Mouse (Mus musculus) myocyte (in vitro differentiated cells): ENCODE data around the gene Cldn19. TPM values are rescaled to one million over a fixed set of nuclear protein-coding genes. Genes with fewer than 3 reads are reported as not detected.

ENCODE experiments used
- H3K27me3 ChIP-seq: one replicate; pipeline ENCODE4 v1.6.1; 2011; ENCODE audit not compliant: control insufficient read depth, insufficient read depth, insufficient read length
- H3K36me3 ChIP-seq: one replicate; pipeline ENCODE4 v1.6.1; 2011; ENCODE audit not compliant: control insufficient read depth, insufficient read depth
- H3K4me2 ChIP-seq: one replicate; pipeline ENCODE4 v1.6.1; 2011; ENCODE audit warnings: low read depth, control low read depth
- H3K4me3 ChIP-seq: one replicate; pipeline ENCODE4 v1.5.1; 2011; ENCODE audit warnings: mild to moderate bottlenecking, control low read depth, moderate library complexity
- H3K79me2 ChIP-seq: one replicate; pipeline ENCODE4 v1.6.1; 2011; ENCODE audit not compliant: control insufficient read depth, insufficient read depth
- H3ac ChIP-seq: one replicate; pipeline ENCODE4 v1.6.1; 2011; ENCODE audit not compliant: control insufficient read depth, insufficient read length
- CEBPB ChIP-seq: IDR thresholded peaks from 2 replicates; pipeline ENCODE4 v1.6.1; 2011; ENCODE audit warnings: mild to moderate bottlenecking, moderate library complexity; ENCODE audit not compliant: poor library complexity, insufficient read depth, severe bottlenecking
- E2F4 ChIP-seq: IDR thresholded peaks from one replicate; pipeline ENCODE4 v1.6.1; 2011; ENCODE audit warnings: mild to moderate bottlenecking, control low read depth, moderate library complexity; ENCODE audit not compliant: insufficient read depth
- MAX ChIP-seq: IDR thresholded peaks from one replicate; pipeline ENCODE4 v1.6.1; 2011; ENCODE audit warnings: low read depth, mild to moderate bottlenecking, control low read depth
- MYOD1 ChIP-seq, 3 experiments: IDR thresholded peaks; one replicate each; pipeline ENCODE4 v1.6.1; 2011; ENCODE audit warnings: control low read depth in 2 of 3, low read depth in 2 of 3, mild to moderate bottlenecking in 2 of 3, moderate library complexity in 1 of 3; ENCODE audit not compliant: insufficient read length in 2 of 3, control insufficient read depth in 1 of 3
- MYOG ChIP-seq, 3 experiments: IDR thresholded peaks; one replicate each; pipeline ENCODE4 v1.6.1; 2011; ENCODE audit warnings: control low read depth in 2 of 3, low read depth in 2 of 3, mild to moderate bottlenecking in 2 of 3; ENCODE audit not compliant: insufficient read length in 2 of 3, control insufficient read depth in 1 of 3, insufficient read depth in 1 of 3
- POLR2A ChIP-seq: IDR thresholded peaks from one replicate; pipeline ENCODE4 v1.6.1; 2011; ENCODE audit warnings: low read depth, mild to moderate bottlenecking, control low read depth, moderate library complexity; ENCODE audit not compliant: insufficient read length
- POLR2AphosphoS2 ChIP-seq: IDR thresholded peaks from one replicate; pipeline ENCODE4 v1.6.1; 2011; ENCODE audit warnings: low read depth, control low read depth; ENCODE audit not compliant: insufficient read length
- REST ChIP-seq: IDR thresholded peaks from one replicate; pipeline ENCODE4 v1.6.1; 2011; ENCODE audit warnings: mild to moderate bottlenecking, control low read depth, moderate library complexity; ENCODE audit not compliant: insufficient read depth, insufficient read length
- SRF ChIP-seq: IDR thresholded peaks from one replicate; pipeline ENCODE4 v1.6.1; 2011; ENCODE audit warnings: low read depth; ENCODE audit not compliant: control insufficient read depth, insufficient read length
- TCF12 ChIP-seq: IDR thresholded peaks from one replicate; pipeline ENCODE4 v1.6.1; 2011; ENCODE audit warnings: mild to moderate bottlenecking, control low read depth; ENCODE audit not compliant: poor library complexity, insufficient read depth, severe bottlenecking
- TCF3 ChIP-seq: IDR thresholded peaks from one replicate; pipeline ENCODE4 v1.6.1; 2011; ENCODE audit warnings: low read depth, control low read depth; ENCODE audit not compliant: insufficient read length
- USF1 ChIP-seq: IDR thresholded peaks from one replicate; pipeline ENCODE4 v1.6.1; 2011; ENCODE audit warnings: low read depth, mild to moderate bottlenecking, control low read depth, moderate library complexity
- polyA plus RNA-seq: library from polyadenylated mRNA; unstranded; fragments of >200 nt; fragmentation: generic; extraction: Trizol; gene quantifications from one replicate; pipeline ENCODE4 v1.2.1, GENCODE M21; 2012; ENCODE audit warnings: missing spikeins

The Cldn19 gene
- polyA plus RNA-seq, 1 experiment = 0.01 TPM

DNA sequence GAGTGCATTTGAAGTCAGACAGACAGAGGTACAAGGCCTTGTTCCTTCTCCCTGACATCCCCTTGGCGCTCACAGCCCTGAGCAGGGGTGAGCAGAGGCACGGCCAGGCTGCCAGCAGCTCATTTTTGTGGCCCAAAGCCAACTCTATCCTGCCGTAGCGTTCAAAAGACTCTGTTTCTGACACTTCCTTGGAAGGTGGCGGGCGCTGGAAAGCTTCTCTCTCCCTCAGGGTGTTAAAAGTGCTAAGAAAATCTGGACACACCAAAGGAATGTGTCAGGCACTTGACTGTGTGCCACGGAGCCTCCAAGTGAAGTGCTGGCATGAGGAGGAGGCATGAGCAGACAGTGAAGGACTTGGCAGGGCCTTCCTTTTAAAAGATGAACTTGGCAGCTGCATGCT, 9.7 kb upstream of the Cldn19 start:
- no peak overlapping the region for H3K4me3 ChIP-seq
- H3K79me2 ChIP-seq = no peaks in the 10 kb centered on the region
- TF ChIP-seq TCF3 (no peak), POLR2AphosphoS2 (no peak), SRF (no peak), MYOD1 (IDR thresholded peaks at IDR 0.05; ENCODE audit: control insufficient read depth in 1 of 3, insufficient read length in 2 of 3, low read depth in 2 of 3) (no peak), E2F4 (no peak), CEBPB (no peak), POLR2A (no peak), MYOG (IDR thresholded peaks at IDR 0.05; ENCODE audit: control insufficient read depth in 1 of 3, insufficient read depth in 1 of 3, insufficient read length in 2 of 3, low read depth in 2 of 3) (no peak), MAX (no peak), REST (no peak), TCF12 (no peak), USF1 (no peak)
- H3K4me2 ChIP-seq = no peak overlapping the region
- no peak overlapping the region for H3ac ChIP-seq
- no peaks in the 10 kb centered on the region for H3K27me3 ChIP-seq
- peaks cover 4% of the 10 kb centered on the region for H3K36me3 ChIP-seq

DNA sequence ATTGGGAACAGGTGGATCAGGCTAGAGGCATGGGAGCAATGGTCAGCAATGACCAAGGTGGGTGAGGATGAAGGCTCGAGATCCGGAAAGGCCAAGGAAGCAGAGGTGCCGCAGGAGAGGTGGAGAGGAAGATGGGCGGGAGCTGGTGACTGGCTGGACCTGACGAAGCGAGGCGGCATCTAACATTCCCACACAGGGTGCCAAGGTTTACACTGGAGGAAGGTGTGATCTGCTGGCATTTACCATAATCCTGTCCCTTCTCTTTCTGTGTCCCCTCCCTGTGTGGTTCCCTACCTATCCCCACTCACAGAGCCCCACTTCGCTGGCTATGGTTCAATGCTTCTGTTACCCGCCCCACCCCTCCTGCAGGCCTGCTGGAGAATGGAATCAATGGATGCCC, 9.3 kb upstream of the Cldn19 start:
- peaks cover 3% of the 10 kb centered on the region for H3K36me3 ChIP-seq
- H3K4me2 ChIP-seq = no peak overlapping the region
- TF ChIP-seq POLR2AphosphoS2 (no peak), REST (no peak), E2F4 (no peak), MYOG (IDR thresholded peaks at IDR 0.05; ENCODE audit: control insufficient read depth in 1 of 3, insufficient read depth in 1 of 3, insufficient read length in 2 of 3, low read depth in 2 of 3) (no peak), TCF12 (no peak), CEBPB (no peak), SRF (no peak), POLR2A (no peak), USF1 (no peak), MAX (no peak), TCF3 (no peak)
- no peaks in the 10 kb centered on the region for H3K27me3 ChIP-seq
- H3K79me2 ChIP-seq = no peaks in the 10 kb centered on the region
- no peak overlapping the region for H3K4me3 ChIP-seq
- no peak overlapping the region for H3ac ChIP-seq

DNA sequence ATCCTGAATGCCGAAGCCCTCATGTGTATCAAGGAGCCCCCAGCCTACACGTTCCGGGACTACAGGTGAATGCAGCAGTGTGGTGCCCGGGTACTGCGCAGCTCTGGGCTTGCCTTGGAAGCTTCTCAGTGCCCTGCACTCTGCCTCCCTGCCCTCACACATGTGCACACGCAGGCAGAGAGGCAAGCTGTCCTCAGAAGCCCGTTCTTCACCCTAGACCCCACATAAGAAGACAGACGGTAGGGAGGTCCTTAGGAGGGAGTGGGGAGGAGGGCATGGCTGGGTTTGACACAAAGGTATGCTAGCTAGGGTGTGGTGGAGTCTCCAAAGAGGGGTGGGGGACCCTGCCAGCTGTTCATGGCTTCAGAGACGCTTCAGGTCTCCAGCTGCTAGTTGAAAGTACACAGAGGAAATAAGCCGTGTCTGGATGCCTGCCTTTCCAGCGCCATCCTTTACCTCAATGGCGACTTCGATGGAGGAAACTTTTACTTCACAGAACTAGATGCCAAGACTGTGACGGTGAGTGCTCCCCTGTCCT, 8.5 kb upstream of the Cldn19 start:
- H3K36me3 ChIP-seq = peaks cover 3% of the 10 kb centered on the region
- no peak for TF ChIP-seq MYOD1 (IDR thresholded peaks at IDR 0.05; ENCODE audit: control insufficient read depth in 1 of 3, insufficient read length in 2 of 3, low read depth in 2 of 3)
- no peak for TF ChIP-seq TCF12
- no peak for TF ChIP-seq E2F4
- no peak for TF ChIP-seq POLR2A
- no peak for TF ChIP-seq POLR2AphosphoS2
- no peak for TF ChIP-seq TCF3
- TF ChIP-seq MAX = no peak
- no peak for TF ChIP-seq SRF
- no peak for TF ChIP-seq MYOG (IDR thresholded peaks at IDR 0.05; ENCODE audit: control insufficient read depth in 1 of 3, insufficient read depth in 1 of 3, insufficient read length in 2 of 3, low read depth in 2 of 3)
- no peak for TF ChIP-seq USF1
- TF ChIP-seq CEBPB = no peak
- no peak for TF ChIP-seq REST
- no peak overlapping the region for H3K4me2 ChIP-seq
- no peaks in the 10 kb centered on the region for H3K27me3 ChIP-seq
- no peak overlapping the region for H3K4me3 ChIP-seq
- H3ac ChIP-seq = no peak overlapping the region
- no peaks in the 10 kb centered on the region for H3K79me2 ChIP-seq

DNA sequence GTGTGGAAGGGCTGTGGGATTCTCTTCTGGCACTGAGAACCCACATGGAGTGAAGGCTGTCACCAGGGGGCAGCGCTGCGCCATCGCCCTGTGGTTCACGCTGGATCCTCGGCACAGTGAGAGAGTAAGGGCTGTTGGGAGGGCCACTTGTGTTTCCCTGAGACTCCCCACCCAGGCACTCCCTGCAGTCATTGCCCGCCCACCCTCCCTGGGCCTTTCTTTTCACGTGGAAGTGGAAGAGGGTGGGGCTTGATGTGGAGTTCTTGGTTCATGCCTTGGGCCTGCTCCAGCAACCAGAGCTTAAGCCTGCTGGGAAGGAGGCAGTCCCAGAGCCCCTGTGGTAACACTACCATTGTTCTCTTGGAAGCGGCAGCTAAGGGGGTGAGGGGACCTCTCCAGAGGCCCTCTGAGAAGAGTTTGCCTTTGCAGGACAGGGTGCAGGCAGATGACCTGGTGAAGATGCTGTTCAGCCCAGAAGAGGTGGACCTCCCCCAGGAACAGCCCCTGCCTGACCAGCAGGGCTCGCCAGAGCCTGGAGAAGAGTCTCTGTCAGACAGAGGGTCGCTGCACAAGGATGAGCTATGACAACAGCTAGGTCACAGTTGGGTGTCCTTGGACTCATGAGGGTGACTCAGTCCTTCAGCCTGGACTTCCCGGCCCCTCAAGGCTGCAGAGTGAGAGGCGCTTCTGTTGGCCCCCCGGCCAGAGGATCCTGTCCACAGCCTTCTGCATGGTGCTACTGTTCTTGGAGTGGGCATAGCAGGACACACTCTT, 7.6 kb upstream of the Cldn19 start:
- Histone ChIP-seq H3K36me3 (no peaks in the 10 kb centered on the region), H3ac (no peak overlapping the region), H3K27me3 (no peaks in the 10 kb centered on the region), H3K4me2 (no peak overlapping the region), H3K79me2 (no peaks in the 10 kb centered on the region), H3K4me3 (no peak overlapping the region)
- no peak for TF ChIP-seq TCF3
- no peak for TF ChIP-seq USF1
- TF ChIP-seq MYOG (IDR thresholded peaks at IDR 0.05; ENCODE audit: control insufficient read depth in 1 of 3, insufficient read depth in 1 of 3, insufficient read length in 2 of 3, low read depth in 2 of 3) = no peak
- no peak for TF ChIP-seq REST
- no peak for TF ChIP-seq MAX
- TF ChIP-seq POLR2A = no peak
- no peak for TF ChIP-seq TCF12
- TF ChIP-seq SRF = no peak

DNA sequence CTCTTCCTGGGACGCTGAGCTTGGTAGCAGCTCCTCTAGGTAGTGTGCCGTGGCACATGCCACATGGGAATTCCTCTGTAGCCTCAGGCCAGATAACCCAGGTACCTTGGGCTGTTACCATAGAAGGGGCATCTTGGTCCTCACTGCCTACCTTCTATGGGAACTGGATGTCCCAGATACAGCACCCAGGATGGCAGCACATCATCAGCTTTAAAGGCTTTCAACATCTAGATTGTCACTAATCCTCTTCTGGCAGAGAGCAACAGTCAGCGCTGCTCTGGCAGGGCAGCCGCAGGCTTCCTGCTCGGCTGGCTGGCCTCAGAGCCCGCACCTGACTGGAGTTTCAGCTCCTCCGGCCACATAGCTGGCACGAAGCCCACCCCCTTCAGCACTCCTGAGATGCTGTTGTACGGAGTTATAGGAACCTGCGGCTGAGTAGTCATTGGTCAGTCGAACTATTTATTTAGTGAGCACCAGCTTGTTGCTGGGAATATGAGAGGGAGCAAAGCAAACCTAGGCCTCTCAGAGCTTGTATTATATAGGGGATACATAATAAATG, 6.7 kb upstream of the Cldn19 start:
- no peak overlapping the region for H3K4me3 ChIP-seq

More for the DNA sequence above, 6.7 kb upstream of the Cldn19 start:
- no peaks in the 10 kb centered on the region for H3K36me3 ChIP-seq
- no peak overlapping the region for H3ac ChIP-seq
- no peaks in the 10 kb centered on the region for H3K79me2 ChIP-seq
- TF ChIP-seq SRF (no peak), USF1 (no peak), REST (no peak), POLR2AphosphoS2 (no peak), E2F4 (no peak), TCF12 (no peak), TCF3 (no peak), CEBPB (no peak), MYOG (IDR thresholded peaks at IDR 0.05; ENCODE audit: control insufficient read depth in 1 of 3, insufficient read depth in 1 of 3, insufficient read length in 2 of 3, low read depth in 2 of 3) (no peak), POLR2A (no peak), MAX (no peak), MYOD1 (IDR thresholded peaks at IDR 0.05; ENCODE audit: control insufficient read depth in 1 of 3, insufficient read length in 2 of 3, low read depth in 2 of 3) (no peak)
- H3K4me2 ChIP-seq = no peak overlapping the region
- H3K27me3 ChIP-seq = no peaks in the 10 kb centered on the region
